Mouse (Mus musculus): ENCODE data around the gene Ssr3. TPM values are rescaled to one million over a fixed set of nuclear protein-coding genes. Genes with fewer than 3 reads are reported as not detected.
A peak's percentile ranks its signal among the peaks of the same experiment; 100 is the strongest.

Ssr3 gene
- total RNA-seq, 2 experiments from 2014 or later, result 158 TPM

DNA sequence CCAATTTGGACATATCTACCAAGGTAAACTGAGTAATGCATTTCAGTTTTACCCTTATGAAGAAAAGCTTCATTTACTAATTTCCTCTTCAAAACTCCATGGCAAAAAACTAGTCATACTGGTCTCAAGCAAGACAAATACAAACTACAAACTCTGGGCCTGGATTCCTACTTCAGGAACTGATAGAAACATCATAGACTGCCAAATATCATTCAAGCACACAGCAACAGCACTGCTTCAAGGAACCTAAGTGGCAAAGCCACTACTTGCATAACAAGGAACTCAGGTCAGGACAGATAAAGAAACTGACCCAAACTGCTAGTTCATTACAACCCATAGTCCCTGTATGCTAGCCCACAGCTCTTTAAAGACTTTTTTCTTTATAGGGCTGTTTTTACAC, 13.7 kb downstream of the Ssr3 start:
- intact Hi-C loops (cut with DNase I), result no loop called here
- no peak for DNase-seq

DNA sequence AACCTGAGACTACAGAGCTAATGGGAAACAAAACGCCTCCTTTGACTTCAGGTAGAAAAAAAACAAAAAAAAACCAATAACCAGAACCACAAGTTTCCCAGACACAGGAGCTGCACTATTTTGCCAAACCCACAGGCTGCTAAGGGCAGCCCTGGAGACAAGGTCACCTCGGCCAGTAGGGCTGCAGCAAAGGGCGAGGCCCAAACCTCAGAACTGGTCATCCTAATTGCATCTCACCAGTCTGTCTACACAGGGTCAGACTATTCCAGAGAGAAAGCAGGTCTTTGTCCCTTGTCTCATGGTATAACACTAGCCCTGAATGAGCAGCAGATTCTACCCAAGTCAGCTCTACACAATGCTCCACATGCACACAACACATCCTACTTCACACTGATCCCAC, 17.7 kb downstream of the Ssr3 start:
- DNase-seq, result no peak
- intact Hi-C loops (cut with DNase I), result no loop called here

- intact Hi-C loops (cut with DNase I), result no loop called here
- no peak for DNase-seq
Measured at GRCm38 (mm10) chr3:65373594-65374182, 18.7 kb downstream of the Ssr3 start.

- DNase-seq, result no peak
- intact Hi-C loops (cut with DNase I), result no loop called here
Measured at GRCm38 (mm10) chr3:65372552-65372951, 19.9 kb downstream of the Ssr3 start.

DNA sequence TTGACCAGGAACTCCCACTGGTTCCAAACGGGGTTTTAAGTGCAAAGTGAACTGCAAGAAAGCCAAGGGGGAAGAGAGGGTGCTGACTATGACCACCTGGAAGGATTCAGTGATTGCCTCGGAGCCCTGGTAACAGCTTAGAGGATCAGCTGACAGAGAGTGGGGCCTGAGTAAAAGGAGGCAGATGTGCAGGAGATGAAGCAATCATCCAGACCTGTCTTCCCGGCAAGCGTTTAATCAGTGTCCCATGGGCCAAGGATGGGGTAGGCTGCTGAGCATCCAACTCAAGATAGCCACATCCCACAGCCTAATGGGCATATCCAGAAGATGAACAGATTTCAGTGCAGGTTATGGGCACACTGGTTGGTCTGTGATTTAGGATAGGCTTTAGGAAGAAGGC, 24.5 kb downstream of the Ssr3 start:
- no peak for DNase-seq
- intact Hi-C loops (cut with DNase I), result no loop called here

DNA sequence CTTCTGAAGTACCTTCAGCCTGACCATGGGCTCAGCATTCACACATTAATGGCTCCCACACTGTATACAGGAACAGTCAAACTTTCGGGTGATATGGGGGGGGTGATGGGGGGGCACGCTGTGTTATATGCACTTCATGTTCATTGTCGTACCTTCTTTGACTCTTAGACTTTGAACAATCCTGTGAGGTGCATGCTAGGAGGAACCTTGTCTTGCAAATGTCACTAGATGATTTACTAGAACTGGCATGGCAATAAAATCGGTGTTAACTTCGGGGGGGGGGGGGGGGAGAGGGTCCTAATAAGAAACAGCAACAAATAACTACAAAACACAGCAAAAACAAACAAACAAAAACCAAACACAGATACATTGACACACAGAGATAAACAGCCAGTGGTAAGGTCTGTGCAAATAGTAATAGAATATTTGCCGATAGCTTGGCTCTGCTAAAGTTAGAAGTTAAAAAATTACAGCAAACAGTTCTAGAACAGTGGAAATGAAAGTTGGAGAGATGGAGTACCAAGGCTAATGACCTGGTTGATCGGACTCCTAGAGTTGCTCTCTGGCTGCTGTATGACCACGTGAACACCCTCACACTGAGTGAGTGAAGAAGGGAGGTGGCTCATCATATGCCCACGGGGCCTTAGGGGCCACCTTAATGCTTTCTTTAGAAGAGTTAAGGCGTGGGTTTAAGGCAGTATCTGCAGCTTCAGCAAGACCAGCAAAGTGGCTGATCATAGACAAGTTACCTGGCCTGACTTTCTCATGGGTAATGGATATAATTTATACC, 26.3 kb downstream of the Ssr3 start:
- DNase-seq, result no peak
- intact Hi-C loops (cut with DNase I), result no loop called here

- intact Hi-C loops (cut with DNase I), result no loop called here
- DNase-seq, result no peak
Measured at GRCm38 (mm10) chr3:65365184-65365583, 27.2 kb downstream of the Ssr3 start.

DNA sequence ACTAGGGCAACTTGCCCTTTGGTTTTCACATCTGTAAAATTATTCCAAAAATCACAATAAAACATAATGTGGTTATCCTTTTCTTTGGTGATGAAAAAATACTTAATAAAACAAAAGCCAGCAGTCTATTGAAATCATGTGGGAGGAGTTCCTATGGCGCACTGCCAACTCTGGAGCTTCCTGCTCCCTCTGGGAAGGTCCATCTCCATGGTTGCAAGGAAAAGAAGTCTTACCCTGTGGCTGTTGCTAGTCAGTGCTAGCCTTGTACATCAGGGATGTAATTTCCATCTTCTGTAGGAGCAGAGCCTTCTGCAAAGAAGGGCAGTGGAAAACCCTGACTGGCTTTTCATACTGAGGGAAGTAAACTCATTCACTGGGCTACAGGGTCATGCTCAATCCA, 29.0 kb downstream of the Ssr3 start:
- intact Hi-C loops (cut with DNase I), result no loop called here
- peak; percentile 73 to 77 for DNase-seq

- intact Hi-C loops (cut with DNase I), result no loop called here
- peak; percentile 19 to 34 for DNase-seq
Measured at GRCm38 (mm10) chr3:65360163-65360969, 32.1 kb downstream of the Ssr3 start.

- intact Hi-C loops (cut with DNase I), result no loop called here
- DNase-seq, result no peak
Measured at GRCm38 (mm10) chr3:65358841-65359240, 33.6 kb downstream of the Ssr3 start.

- intact Hi-C loops (cut with DNase I), result no loop called here
- DNase-seq, result no peak
Measured at GRCm38 (mm10) chr3:65358275-65358674, 34.1 kb downstream of the Ssr3 start.

DNA sequence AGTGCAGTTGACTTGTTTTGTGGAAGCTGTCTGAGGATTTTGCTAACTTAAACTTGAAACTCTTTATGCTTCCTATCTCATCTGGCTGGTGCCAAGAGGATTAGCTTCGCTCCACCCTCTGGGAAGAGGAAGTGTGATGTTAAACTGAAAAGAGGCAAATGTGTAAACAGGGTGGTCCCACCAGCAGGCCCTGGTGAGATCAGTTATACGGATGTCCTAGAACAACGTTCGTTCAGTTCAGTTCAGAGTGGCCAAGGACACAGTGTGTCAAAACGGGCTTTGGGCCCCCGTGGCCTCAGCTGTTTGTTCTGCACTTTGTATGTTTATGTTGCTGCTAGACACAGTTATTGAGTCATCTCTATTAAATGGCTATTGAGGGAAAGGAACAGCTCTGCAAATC, 36.9 kb downstream of the Ssr3 start:
- no peak for DNase-seq
- intact Hi-C loops (cut with DNase I), result no loop called here

DNA sequence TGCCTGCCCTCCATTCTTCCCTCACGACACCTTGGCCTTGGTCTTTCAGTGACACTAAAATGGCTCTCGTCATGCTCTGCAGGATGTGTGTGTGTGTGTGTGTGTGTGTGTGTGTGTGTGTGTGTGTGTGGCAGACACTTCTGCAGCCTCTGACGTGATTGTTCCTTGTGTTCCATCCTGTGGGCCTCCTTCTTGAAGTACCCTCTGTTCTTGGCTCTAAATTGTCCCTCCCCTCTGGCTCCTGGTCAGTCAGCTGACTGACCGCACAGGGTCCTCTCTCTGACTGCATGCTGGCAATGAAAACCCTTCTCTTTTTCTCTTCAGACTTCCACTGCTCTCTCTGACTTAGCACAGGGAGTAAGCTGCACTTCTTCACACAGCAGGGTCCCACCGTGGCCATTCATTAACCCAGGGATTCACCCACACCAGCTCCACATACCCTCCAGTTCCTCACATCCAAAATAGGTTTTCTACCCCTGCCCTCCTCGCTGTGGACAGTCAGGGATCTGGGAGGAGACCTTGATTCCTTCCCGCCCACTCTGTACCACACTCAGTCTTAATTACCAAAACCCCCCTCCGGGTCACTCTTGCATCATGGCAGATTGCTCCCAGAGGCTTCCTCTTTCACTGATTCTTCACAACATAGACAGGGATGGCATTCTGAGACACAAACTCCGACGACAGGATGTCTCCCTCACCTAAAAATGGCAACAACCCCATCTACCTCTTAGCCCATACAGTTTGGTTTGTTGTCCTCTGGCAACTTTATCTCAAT, 39.0 kb downstream of the Ssr3 start:
- DNase-seq, result no peak
- intact Hi-C loops (cut with DNase I), result loop anchor here (2.0 to 5.0 kb wide), 2 partner anchors 36 to 369 kb away; no protein-coding TSS in a partner anchor

DNA sequence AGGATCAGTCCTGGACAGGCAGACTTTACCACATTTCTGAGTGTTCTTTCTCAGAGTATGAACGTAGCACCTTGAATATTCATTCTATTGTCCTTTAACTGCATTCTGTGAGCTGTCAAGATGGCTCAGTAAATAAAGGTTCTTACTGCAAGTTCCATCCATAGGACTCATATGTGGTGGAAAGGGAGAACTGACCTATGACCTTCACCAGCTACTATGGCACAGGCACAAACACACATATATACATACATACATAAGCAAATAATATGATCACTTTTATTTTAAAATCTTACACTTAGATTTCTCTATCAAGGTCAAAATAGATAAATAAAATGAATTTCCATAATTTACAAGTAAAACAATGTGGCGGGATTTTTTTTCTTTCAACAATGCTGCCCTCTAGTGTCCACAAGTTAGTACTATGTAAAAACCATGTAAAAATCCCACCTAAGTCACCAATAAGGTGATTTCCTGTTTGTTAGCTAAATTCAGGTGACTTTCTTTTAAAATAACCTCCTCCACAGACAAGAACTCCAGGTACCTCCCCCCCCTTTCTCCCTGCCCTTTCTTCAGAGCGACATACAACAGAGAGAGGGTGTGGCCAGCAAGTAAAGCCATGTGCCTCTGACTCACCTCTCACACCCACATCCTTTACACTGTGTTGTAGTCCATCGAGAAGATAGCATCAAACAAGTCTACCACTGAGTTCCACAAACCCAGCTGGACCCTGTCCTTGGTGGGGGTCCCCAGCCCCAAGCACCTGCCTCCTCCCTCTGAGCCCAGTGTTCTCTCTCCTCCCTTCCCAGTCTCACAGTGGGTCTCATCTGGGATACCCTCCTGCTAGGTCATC, 39.9 kb downstream of the Ssr3 start:
- DNase-seq, result peak in 1 of 2 experiments; percentile 39
- intact Hi-C loops (cut with DNase I), result loop anchor here (2.0 to 5.0 kb wide), 2 partner anchors 35 to 368 kb away; no protein-coding TSS in a partner anchor

GRCm38 (mm10) chr3:65346176-65346575, 46.2 kb downstream of the Ssr3 start:
- intact Hi-C loops (cut with DNase I), result no loop called here
- no peak for DNase-seq

DNA sequence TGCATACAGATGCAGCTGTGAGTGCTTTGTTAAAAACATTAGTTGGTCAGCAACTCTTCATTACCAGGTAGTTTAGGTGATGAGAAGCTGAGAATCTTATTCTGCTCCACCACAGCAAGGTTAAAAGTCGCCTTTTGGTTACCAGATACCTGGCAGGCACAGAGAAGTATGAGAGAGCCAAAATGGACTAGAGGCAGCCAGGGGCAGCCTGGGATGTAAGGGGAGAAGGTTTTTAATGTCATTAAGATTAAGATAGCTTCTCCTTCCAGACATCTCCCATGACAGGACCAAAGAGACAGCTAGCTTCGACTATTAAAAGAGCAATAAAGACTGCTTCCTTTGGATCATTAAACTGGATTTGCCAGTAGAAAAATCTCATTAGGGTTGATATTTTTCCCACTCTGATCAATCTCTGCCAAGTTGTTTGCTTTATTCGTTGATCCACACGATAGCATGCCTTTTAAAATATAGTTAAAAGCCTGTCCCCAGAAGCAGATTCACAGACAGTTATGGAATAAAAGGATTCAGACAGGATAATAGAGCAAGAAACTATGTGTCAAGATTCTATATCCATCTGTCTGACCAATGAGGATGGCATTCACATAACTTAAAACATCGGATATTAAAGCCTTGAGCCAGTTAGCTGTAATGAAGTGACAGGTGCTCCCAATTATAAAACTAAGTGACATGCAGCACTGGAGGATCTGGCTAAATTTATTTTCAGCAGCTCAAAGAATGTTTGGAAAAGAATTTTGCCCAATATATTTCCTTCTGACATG, 52.1 kb downstream of the Ssr3 start:
- intact Hi-C loops (cut with DNase I), result no loop called here
- no peak for DNase-seq

DNA sequence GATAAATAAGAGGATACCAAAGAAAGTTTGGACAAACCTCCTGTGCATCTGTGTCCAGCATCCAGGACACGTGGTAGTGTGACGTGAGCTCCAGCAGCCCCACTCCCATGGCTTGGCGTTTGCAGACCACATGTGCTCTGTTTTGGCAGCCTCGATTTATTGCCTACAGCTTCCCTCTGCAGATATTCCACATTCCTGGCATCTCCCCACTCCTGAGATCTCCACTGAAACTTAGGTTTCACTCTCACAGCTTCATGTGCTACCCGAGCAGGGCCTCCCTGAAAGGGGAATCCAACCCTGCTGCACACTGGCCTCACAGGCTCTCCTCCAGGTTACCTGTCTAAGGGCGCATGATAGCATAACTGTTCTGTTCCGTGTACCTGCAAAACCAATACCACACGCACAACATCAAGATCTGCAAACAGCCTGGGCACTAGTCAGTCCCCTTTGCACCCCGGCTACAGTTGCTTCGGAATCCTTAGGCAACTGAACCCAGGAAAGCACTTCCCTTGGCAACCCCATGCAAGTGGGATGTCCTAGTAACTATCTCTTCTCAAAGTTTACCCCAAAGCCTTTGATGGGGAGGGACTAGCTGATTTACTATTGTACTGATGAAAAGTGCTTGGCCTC, 54.5 kb downstream of the Ssr3 start:
- intact Hi-C loops (cut with DNase I), result no loop called here
- no peak for DNase-seq

Measured in heart, postnatal 10 days (tissue).